Mouse (Mus musculus): Measurements from ENCODE around the gene Hectd4. TPM values are rescaled to one million over a fixed set of nuclear protein-coding genes. Genes with fewer than 3 reads are reported as not detected.

The Hectd4 gene
- polyA plus RNA-seq, 1 experiment from 2014 or later, result 35.4 TPM

DNA sequence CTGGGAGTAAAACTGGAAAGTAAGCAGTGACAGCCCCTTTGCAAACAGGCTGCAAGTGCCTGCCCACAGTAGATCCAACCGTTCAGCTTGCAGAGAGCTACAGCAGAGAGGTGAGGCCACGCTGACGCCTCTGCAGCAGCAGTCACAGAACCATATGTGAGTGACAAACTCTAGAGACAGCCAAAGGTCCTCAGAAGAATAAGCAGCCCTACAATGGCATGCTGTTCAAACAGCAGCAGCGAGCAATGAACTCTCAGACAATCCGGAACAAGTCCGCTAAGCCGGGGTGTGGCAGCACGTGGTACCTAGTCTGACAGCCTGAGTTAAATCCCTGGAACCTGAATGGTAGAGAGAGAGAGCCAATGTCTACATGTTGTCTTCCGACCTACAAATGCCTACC, 30.8 kb upstream of the Hectd4 start:
- DNase-seq (no peak), ATAC-seq (ENCODE audit: low FRiP score, low TSS enrichment) (no peak)
- no peak overlapping the region for H3K4me3 ChIP-seq (replicated peaks; ENCODE audit: low read depth, low read length)
- H3K9me3 ChIP-seq (ENCODE audit: control insufficient read depth, low read length), result no peaks in the 10 kb centered on the region
- H3K27ac ChIP-seq (replicated peaks; ENCODE audit: low read depth, low read length), result no peak overlapping the region
- no peaks in the 10 kb centered on the region for H3K27me3 ChIP-seq (ENCODE audit: control insufficient read depth, insufficient read depth, low read length)
- no peak overlapping the region for H3K4me2 ChIP-seq (ENCODE audit: low read length)
- no peak overlapping the region for H3K9ac ChIP-seq (replicated peaks; ENCODE audit: low read length)
- no peaks in the 10 kb centered on the region for H3K36me3 ChIP-seq (ENCODE audit: control insufficient read depth, insufficient read depth, low read length)
- 67% methylated on average over 9 of the region's 9 CpGs for WGBS
- peaks cover 33% of the 10 kb centered on the region for H3K4me1 ChIP-seq (ENCODE audit: control insufficient read depth, insufficient read depth, low read length)

DNA sequence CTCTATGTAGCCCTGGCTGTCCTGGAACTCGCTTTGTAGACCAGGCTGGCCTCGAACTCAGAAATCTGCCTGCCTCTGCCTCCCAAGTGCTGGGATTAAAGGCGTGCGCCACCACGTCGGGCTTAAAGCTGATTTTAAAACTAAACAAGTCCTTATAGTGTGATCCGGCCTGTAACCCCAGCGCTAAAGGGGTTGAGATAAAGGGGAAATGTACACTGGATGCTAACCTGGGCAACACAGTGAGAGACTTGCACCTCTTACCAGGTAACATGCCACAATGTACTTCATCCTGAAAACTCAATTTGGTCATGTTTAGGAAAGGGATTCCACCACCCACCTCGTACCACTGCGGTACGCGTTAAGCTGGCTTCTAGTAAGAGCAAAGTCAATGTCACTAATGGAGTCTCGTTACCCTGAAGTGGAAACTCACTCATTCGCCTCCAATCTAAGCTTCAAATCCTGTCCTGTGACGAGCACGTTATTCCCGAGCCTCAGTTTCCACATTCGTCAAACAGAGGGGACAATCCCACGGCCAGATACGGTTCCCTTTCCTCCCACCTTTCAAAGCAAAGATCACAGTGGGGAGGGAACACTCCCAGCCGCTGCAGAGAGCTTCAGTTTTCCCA, 29.7 kb upstream of the Hectd4 start:
- H3K4me2 ChIP-seq (ENCODE audit: low read length), result peak overlapping the region; percentile 89
- ATAC-seq (ENCODE audit: low FRiP score, low TSS enrichment) (0 out of 2 replicates have a peak, but pooled peaks have one; percentile 11), DNase-seq (no peak)
- H3K4me3 ChIP-seq (replicated peaks; ENCODE audit: low read depth, low read length), result peak overlapping the region; percentile 93
- H3K27me3 ChIP-seq (ENCODE audit: control insufficient read depth, insufficient read depth, low read length), result no peaks in the 10 kb centered on the region
- H3K9me3 ChIP-seq (ENCODE audit: control insufficient read depth, low read length), result no peaks in the 10 kb centered on the region
- H3K27ac ChIP-seq (replicated peaks; ENCODE audit: low read depth, low read length), result peak overlapping the region; percentile 84; the same call in 1 of the 2 replicates
- WGBS, result 32% methylated on average over 21 of the region's 21 CpGs
- peak overlapping the region; percentile 95 for H3K9ac ChIP-seq (replicated peaks; ENCODE audit: low read length)
- no peaks in the 10 kb centered on the region for H3K36me3 ChIP-seq (ENCODE audit: control insufficient read depth, insufficient read depth, low read length)
- peaks cover 26% of the 10 kb centered on the region for H3K4me1 ChIP-seq (ENCODE audit: control insufficient read depth, insufficient read depth, low read length)

- WGBS, result under 1% methylated on average over 88 of the region's 98 CpGs
Measured at GRCm38 (mm10) chr5:121190836-121191583, 29.0 kb upstream of the Hectd4 start, which contains the start of gene Ptpn11. Ptpn11 (minus strand) TSS chr5:121191397.

DNA sequence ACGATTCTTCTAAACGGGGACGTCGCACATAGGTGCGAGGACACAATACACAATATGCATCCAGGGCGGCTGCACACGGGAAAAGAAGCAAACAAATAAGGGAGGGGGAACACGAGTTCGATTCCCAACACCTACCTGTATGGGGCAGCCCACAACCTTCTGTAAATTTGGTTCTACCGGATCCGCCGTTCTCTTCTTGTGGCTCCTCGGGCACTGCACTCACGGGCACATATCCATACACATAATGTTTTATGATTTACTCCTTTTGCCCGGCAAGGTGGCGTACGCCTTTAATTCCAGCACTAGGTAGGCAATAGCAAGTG, 28.5 kb upstream of the Hectd4 start:
- Histone ChIP-seq H3K27me3 (ENCODE audit: control insufficient read depth, insufficient read depth, low read length) (no peaks in the 10 kb centered on the region), H3K9ac (replicated peaks; ENCODE audit: low read length) (peak overlapping the region; percentile 95), H3K4me1 (ENCODE audit: control insufficient read depth, insufficient read depth, low read length) (peaks cover 21% of the 10 kb centered on the region), H3K4me3 (replicated peaks; ENCODE audit: low read depth, low read length) (peak overlapping the region; percentile 93), H3K4me2 (ENCODE audit: low read length) (peak overlapping the region; percentile 89), H3K27ac (replicated peaks; ENCODE audit: low read depth, low read length) (peak overlapping the region; percentile 84), H3K36me3 (ENCODE audit: control insufficient read depth, insufficient read depth, low read length) (no peaks in the 10 kb centered on the region), H3K9me3 (ENCODE audit: control insufficient read depth, low read length) (no peaks in the 10 kb centered on the region)
- DNase-seq (no peak), ATAC-seq (ENCODE audit: low FRiP score, low TSS enrichment) (peak; percentile 38; the same call in 1 of the 2 replicates)
- WGBS, result 8% methylated on average over 17 of the region's 17 CpGs

More at GRCm38 (mm10) chr5:121190836-121191583, 29.0 kb upstream of the Hectd4 start, which contains the start of gene Ptpn11:
- peak; percentile 94 for DNase-seq
- peak within 1 kb of the TSS; percentile 95 for H3K9ac ChIP-seq (replicated peaks; ENCODE audit: low read length)
- peak within 1 kb of the TSS; percentile 93 for H3K4me3 ChIP-seq (replicated peaks; ENCODE audit: low read depth, low read length)
- H3K4me2 ChIP-seq (ENCODE audit: low read length), result peak within 1 kb of the TSS; percentile 89
- H3K36me3 ChIP-seq (ENCODE audit: control insufficient read depth, insufficient read depth, low read length), result no peaks in the 10 kb centered on the region
- ATAC-seq (ENCODE audit: low FRiP score, low TSS enrichment), result peak; percentile 94
- H3K27me3 ChIP-seq (ENCODE audit: control insufficient read depth, insufficient read depth, low read length), result no peaks in the 10 kb centered on the region
- peaks cover 21% of the 10 kb centered on the region for H3K4me1 ChIP-seq (ENCODE audit: control insufficient read depth, insufficient read depth, low read length)
- no peaks in the 10 kb centered on the region for H3K9me3 ChIP-seq (ENCODE audit: control insufficient read depth, low read length)
- H3K27ac ChIP-seq (replicated peaks; ENCODE audit: low read depth, low read length), result peak within 1 kb of the TSS; percentile 84

DNA sequence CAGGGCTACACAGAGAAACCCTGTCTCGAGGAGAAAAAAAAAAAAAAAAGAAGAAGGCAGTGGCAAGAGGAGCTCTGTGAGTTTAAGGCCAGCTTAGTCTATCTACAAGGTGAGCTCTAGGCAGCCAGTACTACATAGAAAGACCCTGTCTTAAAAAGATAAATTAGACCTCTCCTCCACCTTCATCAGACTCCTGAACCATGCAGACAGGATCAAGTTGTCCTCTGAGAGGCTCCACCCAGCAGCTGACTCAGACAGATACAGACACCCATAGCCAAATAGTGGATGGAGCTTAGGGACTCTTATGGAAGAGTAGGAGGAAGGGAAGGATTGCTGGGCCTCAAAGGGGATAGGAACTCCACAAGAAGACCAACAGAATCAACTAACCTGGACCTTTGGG, 25.8 kb upstream of the Hectd4 start:
- Histone ChIP-seq H3K4me3 (replicated peaks; ENCODE audit: low read depth, low read length) (no peak overlapping the region), H3K9me3 (ENCODE audit: control insufficient read depth, low read length) (no peaks in the 10 kb centered on the region), H3K9ac (replicated peaks; ENCODE audit: low read length) (no peak overlapping the region), H3K27ac (replicated peaks; ENCODE audit: low read depth, low read length) (no peak overlapping the region), H3K27me3 (ENCODE audit: control insufficient read depth, insufficient read depth, low read length) (no peaks in the 10 kb centered on the region), H3K4me1 (ENCODE audit: control insufficient read depth, insufficient read depth, low read length) (peaks cover 14% of the 10 kb centered on the region), H3K36me3 (ENCODE audit: control insufficient read depth, insufficient read depth, low read length) (no peaks in the 10 kb centered on the region), H3K4me2 (ENCODE audit: low read length) (no peak overlapping the region)
- WGBS, result 38% methylated on average over 1 of the region's 1 CpGs
- DNase-seq (no peak), ATAC-seq (ENCODE audit: low FRiP score, low TSS enrichment) (no peak)

- H3K9ac ChIP-seq (replicated peaks; ENCODE audit: low read length), result no peak overlapping the region
- no peak overlapping the region for H3K4me3 ChIP-seq (replicated peaks; ENCODE audit: low read depth, low read length)
- H3K4me1 ChIP-seq (ENCODE audit: control insufficient read depth, insufficient read depth, low read length), result peaks cover 1% of the 10 kb centered on the region; the same call in 1 of the 2 replicates
- DNase-seq (no peak), ATAC-seq (ENCODE audit: low FRiP score, low TSS enrichment) (no peak)
- H3K4me2 ChIP-seq (ENCODE audit: low read length), result no peak overlapping the region
- no peaks in the 10 kb centered on the region for H3K9me3 ChIP-seq (ENCODE audit: control insufficient read depth, low read length)
- H3K27me3 ChIP-seq (ENCODE audit: control insufficient read depth, insufficient read depth, low read length), result no peaks in the 10 kb centered on the region
- no peaks in the 10 kb centered on the region for H3K36me3 ChIP-seq (ENCODE audit: control insufficient read depth, insufficient read depth, low read length)
- 49% methylated on average over 5 of the region's 5 CpGs for WGBS
- H3K27ac ChIP-seq (replicated peaks; ENCODE audit: low read depth, low read length), result no peak overlapping the region
Measured at GRCm38 (mm10) chr5:121196764-121197163, 23.3 kb upstream of the Hectd4 start.

GRCm38 (mm10) chr5:121197337-121197736, 22.7 kb upstream of the Hectd4 start:
- Histone ChIP-seq H3K4me2 (ENCODE audit: low read length) (no peak overlapping the region), H3K4me1 (ENCODE audit: control insufficient read depth, insufficient read depth, low read length) (no peaks in the 10 kb centered on the region), H3K4me3 (replicated peaks; ENCODE audit: low read depth, low read length) (no peak overlapping the region), H3K9me3 (ENCODE audit: control insufficient read depth, low read length) (no peaks in the 10 kb centered on the region), H3K9ac (replicated peaks; ENCODE audit: low read length) (no peak overlapping the region), H3K27me3 (ENCODE audit: control insufficient read depth, insufficient read depth, low read length) (no peaks in the 10 kb centered on the region), H3K27ac (replicated peaks; ENCODE audit: low read depth, low read length) (no peak overlapping the region), H3K36me3 (ENCODE audit: control insufficient read depth, insufficient read depth, low read length) (no peaks in the 10 kb centered on the region)
- DNase-seq (no peak), ATAC-seq (ENCODE audit: low FRiP score, low TSS enrichment) (no peak)
- WGBS, result 87% methylated on average over 2 of the region's 2 CpGs

- ATAC-seq (ENCODE audit: low FRiP score, low TSS enrichment) (no peak), DNase-seq (no peak)
- Histone ChIP-seq H3K4me3 (replicated peaks; ENCODE audit: low read depth, low read length) (no peak overlapping the region), H3K9me3 (ENCODE audit: control insufficient read depth, low read length) (no peaks in the 10 kb centered on the region), H3K9ac (replicated peaks; ENCODE audit: low read length) (no peak overlapping the region), H3K27ac (replicated peaks; ENCODE audit: low read depth, low read length) (no peak overlapping the region), H3K27me3 (ENCODE audit: control insufficient read depth, insufficient read depth, low read length) (no peaks in the 10 kb centered on the region), H3K4me1 (ENCODE audit: control insufficient read depth, insufficient read depth, low read length) (no peaks in the 10 kb centered on the region), H3K4me2 (ENCODE audit: low read length) (no peak overlapping the region), H3K36me3 (ENCODE audit: control insufficient read depth, insufficient read depth, low read length) (no peaks in the 10 kb centered on the region)
- 88% methylated on average over 5 of the region's 5 CpGs for WGBS
Measured at GRCm38 (mm10) chr5:121198376-121198775, 21.6 kb upstream of the Hectd4 start.

DNA sequence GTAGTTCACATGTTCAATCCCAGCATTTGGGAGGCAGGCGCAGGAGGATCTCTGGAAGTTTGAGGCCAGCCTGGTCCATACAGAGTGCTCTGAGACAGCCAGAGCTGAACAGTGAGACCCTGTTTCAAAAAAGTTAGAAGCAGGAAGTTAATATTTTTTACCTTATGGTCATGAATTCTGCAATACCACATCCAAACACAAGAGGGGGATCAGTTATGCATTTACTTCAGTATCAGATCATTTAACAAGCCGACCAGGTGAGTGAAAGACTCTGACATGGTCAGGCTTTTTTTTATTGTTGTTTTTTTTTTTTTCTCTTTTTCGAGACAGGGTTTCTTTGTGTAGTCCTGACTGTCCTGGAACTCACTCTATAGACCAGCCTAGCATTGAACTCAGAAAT, 18.3 kb upstream of the Hectd4 start:
- Histone ChIP-seq H3K9ac (replicated peaks; ENCODE audit: low read length) (no peak overlapping the region), H3K4me3 (replicated peaks; ENCODE audit: low read depth, low read length) (no peak overlapping the region), H3K27me3 (ENCODE audit: control insufficient read depth, insufficient read depth, low read length) (no peaks in the 10 kb centered on the region), H3K9me3 (ENCODE audit: control insufficient read depth, low read length) (no peaks in the 10 kb centered on the region), H3K27ac (replicated peaks; ENCODE audit: low read depth, low read length) (no peak overlapping the region), H3K4me1 (ENCODE audit: control insufficient read depth, insufficient read depth, low read length) (peaks cover 6% of the 10 kb centered on the region; the same call in 1 of the 2 replicates), H3K36me3 (ENCODE audit: control insufficient read depth, insufficient read depth, low read length) (peaks cover 13% of the 10 kb centered on the region), H3K4me2 (ENCODE audit: low read length) (no peak overlapping the region)
- ATAC-seq (ENCODE audit: low FRiP score, low TSS enrichment), result no peak
- WGBS, result 56% methylated on average over 3 of the region's 3 CpGs
- peak; percentile 80 for DNase-seq
